Mouse (Mus musculus): ENCODE results near the gene Synpr.

The Synpr gene

GRCm38 (mm10) chr14:13553616-13554370 lies 269.2 kb downstream of the Synpr start:
- no peak for DNase-seq

GRCm38 (mm10) chr14:13554631-13555030 lies 270.1 kb downstream of the Synpr start:
- no peak for DNase-seq

- DNase-seq, result no peak
Observed at GRCm38 (mm10) chr14:13558117-13558516, 273.5 kb downstream of the Synpr start.

GRCm38 (mm10) chr14:13567250-13567649 lies 282.7 kb downstream of the Synpr start:
- DNase-seq, result no peak

- DNase-seq, result no peak
Observed at GRCm38 (mm10) chr14:13567996-13568395, 283.4 kb downstream of the Synpr start.

GRCm38 (mm10) chr14:13571941-13572340 lies 287.4 kb downstream of the Synpr start:
- DNase-seq, result no peak

GRCm38 (mm10) chr14:13572530-13572929 lies 287.9 kb downstream of the Synpr start:
- DNase-seq, result no peak

- no peak for DNase-seq
Observed at GRCm38 (mm10) chr14:13578101-13578500, 293.5 kb downstream of the Synpr start.

GRCm38 (mm10) chr14:13578744-13579143 lies 294.2 kb downstream of the Synpr start:
- DNase-seq, result no peak

GRCm38 (mm10) chr14:13593321-13593940 lies 308.9 kb downstream of the Synpr start:
- no peak for DNase-seq

- no peak for DNase-seq
Observed at GRCm38 (mm10) chr14:13596251-13596650, 311.7 kb downstream of the Synpr start.

GRCm38 (mm10) chr14:13597204-13597603 lies 312.6 kb downstream of the Synpr start:
- DNase-seq, result no peak

GRCm38 (mm10) chr14:13620531-13620930 lies 336.0 kb downstream of the Synpr start:
- no peak for DNase-seq

GRCm38 (mm10) chr14:13649865-13650264 lies 365.3 kb downstream of the Synpr start:
- DNase-seq, result no peak

GRCm38 (mm10) chr14:13651039-13651438 lies 366.5 kb downstream of the Synpr start:
- DNase-seq, result no peak

- DNase-seq, result no peak
Observed at GRCm38 (mm10) chr14:13651541-13652298, 367.1 kb downstream of the Synpr start.

Measured in kidney, adult 11 months (tissue).